Mouse (Mus musculus): ENCODE data around the gene Atp5f1.
"Not testable (repeated sequence)": the region's sequence is repeated elsewhere in the genome, so short reads cannot be mapped to it uniquely, and the experiment has no call there.

DNA sequence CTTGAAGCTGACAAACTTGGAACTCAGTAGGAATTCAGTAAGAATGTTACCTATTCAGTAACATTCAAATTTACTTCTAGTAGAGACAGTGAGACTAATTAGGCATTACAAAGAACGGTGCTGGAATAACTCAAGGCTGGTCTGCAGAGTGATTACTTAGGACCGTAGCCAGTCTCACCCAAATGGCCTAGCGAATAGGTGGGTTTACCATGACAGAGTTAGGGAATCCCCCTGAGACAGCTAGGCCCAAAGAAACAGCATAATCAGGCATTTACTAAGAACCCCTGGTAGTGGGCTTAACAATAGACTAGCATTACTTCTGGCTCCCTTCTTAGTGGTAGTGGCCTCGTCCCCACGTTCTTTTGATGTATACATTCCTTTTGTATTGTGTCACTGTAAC, 29.7 kb upstream of the Atp5f1 start:
- TF ChIP-seq POLR2A (IDR thresholded peaks at IDR 0.05; ENCODE audit: borderline replicate concordance, low read depth, low read length); CTCF (IDR thresholded peaks at IDR 0.05; ENCODE audit: low read depth, low read length): not testable (repeated sequence)
